Mouse (Mus musculus) forebrain, embryonic 14.5 days (tissue): ENCODE measurements around the gene Trip10. TPM values are rescaled to one million over a fixed set of nuclear protein-coding genes. Genes with fewer than 3 reads are reported as not detected.

Experiments used
- ATAC-seq: fragments of 200-750 bp; cut with Nextera tagmentation; 2 replicates; pipeline ENCODE4 v1.8.0; 2017; ENCODE audit warnings: mild to moderate bottlenecking, moderate library complexity
- DNase-seq: peaks from one replicate; pipeline ENCODE4 v3.0.0-alpha.2; 2015; ENCODE audit warnings: low spot score
- H3K27ac ChIP-seq: fragments of 300-500 bp; sonication (generic); 2 replicates; pipeline ENCODE4 v1.5.1; 2014; ENCODE audit warnings: low read depth, mild to moderate bottlenecking, control low read depth, low read length, moderate library complexity
- H3K27me3 ChIP-seq: fragments of 300-500 bp; sonication (generic); replicated peaks from 2 replicates; pipeline ENCODE4 v1.6.1; 2014; ENCODE audit warnings: low read length, control low read depth, mixed read lengths; ENCODE audit not compliant: control insufficient read depth, insufficient read depth
- H3K36me3 ChIP-seq: fragments of 300-500 bp; sonication (generic); 2 replicates; pipeline ENCODE4 v1.6.1; 2014; ENCODE audit warnings: low read length, control low read depth; ENCODE audit not compliant: control insufficient read depth, insufficient read depth
- H3K4me1 ChIP-seq: fragments of 300-500 bp; sonication (generic); 2 replicates; pipeline ENCODE4 v1.6.1; 2014; ENCODE audit warnings: antibody characterized with exemption, low read length, control low read depth; ENCODE audit not compliant: control insufficient read depth, insufficient read depth
- H3K4me2 ChIP-seq: fragments of 300-500 bp; sonication (generic); 2 replicates; pipeline ENCODE4 v1.6.1; 2014; ENCODE audit warnings: mild to moderate bottlenecking, control low read depth, low read length
- H3K4me3 ChIP-seq: fragments of 300-500 bp; sonication (generic); 2 replicates; pipeline ENCODE4 v1.5.1; 2014; ENCODE audit warnings: low read depth, low read length, control low read depth
- H3K9ac ChIP-seq: fragments of 300-500 bp; sonication (generic); 2 replicates; pipeline ENCODE4 v1.6.1; 2014; ENCODE audit warnings: mild to moderate bottlenecking, low read length, control low read depth, moderate library complexity
- H3K9me3 ChIP-seq: fragments of 300-500 bp; sonication (generic); replicated peaks from 2 replicates; pipeline ENCODE4 v1.6.1; 2016; ENCODE audit warnings: low read length, control low read depth, mixed read lengths; ENCODE audit not compliant: control insufficient read depth
- WGBS: fragments of 180-500 bp; shearing (Covaris S2); extraction: QIAGEN DNeasy Blood & Tissue Kit; methylation state at CpG from one replicate; pipeline ENCODE4 v1.1.7; 2014; 5-methylcytosine and 5-hydroxymethylcytosine counted together
- polyA plus RNA-seq: library from polyadenylated mRNA; unstranded; fragments of >200 nt; fragmentation: Nextera tagmentation; extraction: Ambion mirVana; gene quantifications from 2 replicates; pipeline ENCODE4 v1.2.1, GENCODE M21; 2014

Trip10 gene
- polyA plus RNA-seq, 1 experiment from 2014 or later, result 10.4 TPM

- Histone ChIP-seq H3K9me3 (no peaks in the 10 kb centered on the region), H3K9ac (no peak overlapping the region), H3K27ac (no peak overlapping the region), H3K4me2 (no peak overlapping the region), H3K36me3 (peaks cover 28% of the 10 kb centered on the region), H3K4me1 (no peaks in the 10 kb centered on the region), H3K27me3 (no peaks in the 10 kb centered on the region), H3K4me3 (no peak overlapping the region)
- DNase-seq, result no peak
- ATAC-seq, result no peak
- WGBS, result 96% methylated on average over 22 of the region's 22 CpGs
These were observed 7.7 kb downstream of the Trip10 start for GRCm38 (mm10) chr17:57256921-57257485.

- 90% methylated on average over 3 of the region's 3 CpGs for WGBS
- Histone ChIP-seq H3K4me3 (no peak overlapping the region), H3K27ac (no peak overlapping the region), H3K27me3 (no peaks in the 10 kb centered on the region), H3K9ac (no peak overlapping the region), H3K36me3 (peaks cover 34% of the 10 kb centered on the region), H3K4me1 (no peaks in the 10 kb centered on the region), H3K9me3 (no peaks in the 10 kb centered on the region), H3K4me2 (no peak overlapping the region)
- DNase-seq (no peak), ATAC-seq (no peak)
These were observed 8.9 kb downstream of the Trip10 start for GRCm38 (mm10) chr17:57258191-57258590.

- no peak overlapping the region for H3K27ac ChIP-seq
- H3K9me3 ChIP-seq, result no peaks in the 10 kb centered on the region
- ATAC-seq (no peak), DNase-seq (no peak)
- peaks cover 25% of the 10 kb centered on the region for H3K36me3 ChIP-seq
- WGBS, result 96% methylated on average over 8 of the region's 8 CpGs
- H3K4me1 ChIP-seq, result no peaks in the 10 kb centered on the region
- no peak overlapping the region for H3K9ac ChIP-seq
- H3K27me3 ChIP-seq, result no peaks in the 10 kb centered on the region
- no peak overlapping the region for H3K4me2 ChIP-seq
- H3K4me3 ChIP-seq, result no peak overlapping the region
These were observed 10.5 kb downstream of the Trip10 start for GRCm38 (mm10) chr17:57259742-57260141.

GRCm38 (mm10) chr17:57260351-57260750 lies 11.1 kb downstream of the Trip10 start:
- no peak for ATAC-seq
- no peaks in the 10 kb centered on the region for H3K27me3 ChIP-seq
- H3K9ac ChIP-seq, result no peak overlapping the region
- H3K4me1 ChIP-seq, result no peaks in the 10 kb centered on the region
- no peak overlapping the region for H3K4me3 ChIP-seq
- WGBS, result 94% methylated on average over 9 of the region's 9 CpGs
- no peak overlapping the region for H3K4me2 ChIP-seq
- DNase-seq, result no peak
- H3K9me3 ChIP-seq, result no peaks in the 10 kb centered on the region
- H3K36me3 ChIP-seq, result peaks cover 22% of the 10 kb centered on the region
- no peak overlapping the region for H3K27ac ChIP-seq

- peaks cover 19% of the 10 kb centered on the region for H3K36me3 ChIP-seq
- no peak overlapping the region for H3K4me3 ChIP-seq
- 97% methylated on average over 4 of the region's 4 CpGs for WGBS
- no peak overlapping the region for H3K9ac ChIP-seq
- no peaks in the 10 kb centered on the region for H3K9me3 ChIP-seq
- no peaks in the 10 kb centered on the region for H3K27me3 ChIP-seq
- no peak overlapping the region for H3K27ac ChIP-seq
- DNase-seq (no peak), ATAC-seq (no peak)
- H3K4me1 ChIP-seq, result no peaks in the 10 kb centered on the region
- no peak overlapping the region for H3K4me2 ChIP-seq
These were observed 12.0 kb downstream of the Trip10 start for GRCm38 (mm10) chr17:57261286-57261685.

- no peak for DNase-seq
- Histone ChIP-seq H3K4me1 (no peaks in the 10 kb centered on the region), H3K27ac (no peak overlapping the region), H3K27me3 (no peaks in the 10 kb centered on the region), H3K9ac (no peak overlapping the region), H3K4me3 (no peak overlapping the region), H3K9me3 (no peaks in the 10 kb centered on the region), H3K4me2 (no peak overlapping the region), H3K36me3 (peaks cover 17% of the 10 kb centered on the region)
- WGBS, result 33% methylated on average over 1 of the region's 1 CpGs
- ATAC-seq, result no peak
These were observed 12.5 kb downstream of the Trip10 start for GRCm38 (mm10) chr17:57261796-57262195.

- DNase-seq, result no peak
- ATAC-seq, result no peak
- H3K27me3 ChIP-seq, result no peaks in the 10 kb centered on the region
- WGBS, result 94% methylated on average over 17 of the region's 17 CpGs
- no peak overlapping the region for H3K4me3 ChIP-seq
- H3K4me2 ChIP-seq, result no peak overlapping the region
- H3K9ac ChIP-seq, result no peak overlapping the region
- no peaks in the 10 kb centered on the region for H3K9me3 ChIP-seq
- H3K36me3 ChIP-seq, result peaks cover 9% of the 10 kb centered on the region
- no peaks in the 10 kb centered on the region for H3K4me1 ChIP-seq
- H3K27ac ChIP-seq, result no peak overlapping the region
These were observed 13.8 kb downstream of the Trip10 start for GRCm38 (mm10) chr17:57262901-57263550.

- Histone ChIP-seq H3K27ac (no peak overlapping the region), H3K9ac (no peak overlapping the region), H3K36me3 (peaks cover 9% of the 10 kb centered on the region), H3K9me3 (no peaks in the 10 kb centered on the region), H3K27me3 (no peaks in the 10 kb centered on the region), H3K4me2 (no peak overlapping the region), H3K4me1 (no peaks in the 10 kb centered on the region), H3K4me3 (no peak overlapping the region)
- WGBS, result 86% methylated on average over 2 of the region's 2 CpGs
- no peak for DNase-seq
- ATAC-seq, result no peak
These were observed 14.9 kb downstream of the Trip10 start for GRCm38 (mm10) chr17:57264164-57264563.
